Mouse (Mus musculus) limb, embryonic 14.5 days (tissue): ENCODE data around the gene Zfp354a. TPM values are rescaled to one million over a fixed set of nuclear protein-coding genes. Genes with fewer than 3 reads are reported as not detected.
A peak's percentile ranks its signal among the peaks of the same experiment; 100 is the strongest.
"Not testable (repeated sequence)": the region's sequence is repeated elsewhere in the genome, so short reads cannot be mapped to it uniquely, and the experiment has no call there.

ENCODE experiments used
- ATAC-seq: fragments of 200-750 bp; cut with Nextera tagmentation; 2 replicates; pipeline ENCODE4 v1.8.0; 2017; ENCODE audit warnings: low read depth, moderate number of reproducible peaks, moderate TSS enrichment; ENCODE audit not compliant: low FRiP score
- DNase-seq: peaks from one replicate; pipeline ENCODE4 v3.0.0-alpha.2; 2015; ENCODE audit warnings: low spot score
- H3K27ac ChIP-seq: fragments of 300-500 bp; sonication (generic); replicated peaks from 2 replicates; pipeline ENCODE4 v1.5.1; 2014; ENCODE audit warnings: low read depth, mild to moderate bottlenecking, low read length, moderate library complexity, mixed read lengths
- H3K27me3 ChIP-seq: fragments of 300-500 bp; sonication (generic); 2 replicates; pipeline ENCODE4 v1.6.1; 2014; ENCODE audit warnings: low read length, mixed read lengths; ENCODE audit not compliant: control insufficient read depth, insufficient read depth
- H3K36me3 ChIP-seq: fragments of 300-500 bp; sonication (generic); 2 replicates; pipeline ENCODE4 v1.6.1; 2014; ENCODE audit warnings: mild to moderate bottlenecking, low read length, moderate library complexity, mixed read lengths; ENCODE audit not compliant: control insufficient read depth, insufficient read depth
- H3K4me1 ChIP-seq: fragments of 300-500 bp; sonication (generic); 2 replicates; pipeline ENCODE4 v1.6.1; 2014; ENCODE audit warnings: antibody characterized with exemption, low read length, mixed read lengths; ENCODE audit not compliant: control insufficient read depth, insufficient read depth
- H3K4me2 ChIP-seq: fragments of 300-500 bp; sonication (generic); replicated peaks from 2 replicates; pipeline ENCODE4 v1.6.1; 2014; ENCODE audit warnings: low read depth, mild to moderate bottlenecking, low read length, moderate library complexity; ENCODE audit not compliant: severe bottlenecking
- H3K4me3 ChIP-seq: fragments of 300-500 bp; sonication (generic); replicated peaks from 2 replicates; pipeline ENCODE4 v1.5.1; 2014; ENCODE audit warnings: low read length
- H3K9ac ChIP-seq: fragments of 300-500 bp; sonication (generic); 2 replicates; pipeline ENCODE4 v1.6.1; 2014; ENCODE audit warnings: mild to moderate bottlenecking, low read depth, low read length, moderate library complexity; ENCODE audit not compliant: severe bottlenecking
- H3K9me3 ChIP-seq: fragments of 300-500 bp; sonication (generic); 2 replicates; pipeline ENCODE4 v1.6.1; 2016; ENCODE audit warnings: low read length; ENCODE audit not compliant: control insufficient read depth
- POLR2A ChIP-seq: fragments of 200-500 bp; IDR thresholded peaks from 2 replicates; pipeline ENCODE4 v1.8.0; 2012; ENCODE audit warnings: inconsistent platforms, mild to moderate bottlenecking, moderate library complexity, borderline replicate concordance; ENCODE audit not compliant: insufficient read depth, insufficient read length; ENCODE audit errors: extremely low read depth
- WGBS: fragments of 180-500 bp; shearing (Covaris S2); extraction: QIAGEN DNeasy Blood & Tissue Kit; methylation state at CpG from one replicate; pipeline ENCODE4 v1.1.7; 2014; 5-methylcytosine and 5-hydroxymethylcytosine counted together
- polyA plus RNA-seq, 2 experiments: library from polyadenylated mRNA; depleted of rRNA in 1 of 2; stranded (reverse) in 1 of 2; unstranded in 1 of 2; fragments of >200 nt; fragmentation: Nextera tagmentation in 1 of 2; extraction: Ambion mirVana in 1 of 2; gene quantifications; 2 replicates each; pipeline versions ENCODE4 v1.2.1 to v1.2.3; 2012 to 2014

Gene Zfp354a
- 6.1 and 9.6 TPM in 2 replicates for polyA plus RNA-seq (2012; rRNA removed)
- polyA plus RNA-seq (2014; fragmentation: Nextera tagmentation; extraction: Ambion mirVana), result 6.4 and 8.8 TPM in 2 replicates

DNA sequence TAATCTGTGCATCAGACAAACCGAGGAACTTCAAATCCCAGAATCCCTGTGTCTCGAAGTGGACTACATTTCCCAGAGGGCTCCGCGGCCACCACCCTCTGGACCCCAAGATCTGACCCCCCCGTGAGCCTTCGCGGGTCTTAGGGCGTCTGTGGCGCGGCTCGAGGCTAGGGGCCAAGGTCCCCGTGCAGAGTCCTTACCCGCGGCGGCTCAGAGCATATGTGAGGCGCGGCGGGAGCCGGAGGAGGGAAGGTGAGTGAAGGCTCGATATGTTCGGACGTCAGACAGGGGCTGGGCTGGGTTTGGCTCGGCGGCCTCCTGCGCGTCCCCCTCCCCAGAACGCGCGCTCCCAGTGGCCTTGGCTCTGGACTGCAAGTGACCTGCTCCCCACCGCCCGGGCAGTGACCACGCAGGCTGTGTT lies at the start of gene Zfp354a:
Gene Zfp354a, plus strand, starts transcription at position 107 of the 421 bp plus-strand sequence.
- Histone ChIP-seq H3K9ac (peak within 1 kb of the TSS; percentile 85), H3K36me3 (0 out of 2 replicates have a peak, but pooled peaks cover 4% of the 10 kb centered on the region), H3K27me3 (no peaks in the 10 kb centered on the region), H3K4me2 (peak within 1 kb of the TSS; percentile 76), H3K27ac (no peak within 1 kb of the TSS; the same call in 1 of the 2 replicates), H3K9me3 (no peaks in the 10 kb centered on the region), H3K4me3 (peak within 1 kb of the TSS; percentile 84), H3K4me1 (peaks cover 6% of the 10 kb centered on the region)
- DNase-seq, result peak; percentile 83
- ATAC-seq, result peak; percentile 91
- TF ChIP-seq POLR2A, result no peak
- under 1% methylated on average over 32 of the region's 32 CpGs for WGBS

DNA sequence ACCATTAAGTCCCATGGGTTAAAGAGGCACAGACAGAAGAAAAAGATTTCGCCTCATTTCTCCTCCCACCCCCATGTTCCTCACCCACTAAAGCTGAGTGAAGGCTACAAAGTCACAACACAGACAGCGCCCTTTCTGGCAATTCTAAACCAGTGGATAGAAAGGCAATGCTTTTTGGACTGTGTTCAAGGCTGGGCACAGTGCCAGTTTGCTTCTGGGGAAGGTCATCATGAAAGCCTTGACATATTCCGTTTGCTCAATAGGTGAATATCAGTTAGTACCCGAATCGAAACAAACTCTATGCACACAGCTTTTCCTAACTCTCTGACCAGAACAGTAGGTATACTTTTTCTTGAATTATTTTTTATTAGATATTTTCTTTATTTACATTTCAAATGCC lies 47.2 kb upstream of the Zfp354a start:
- ATAC-seq, result no peak
- Histone ChIP-seq H3K36me3 (no peaks in the 10 kb centered on the region), H3K4me2 (no peak overlapping the region), H3K27me3 (no peaks in the 10 kb centered on the region), H3K4me1 (no peaks in the 10 kb centered on the region), H3K9me3 (no peaks in the 10 kb centered on the region), H3K27ac (no peak overlapping the region), H3K9ac (no peak overlapping the region), H3K4me3 (no peak overlapping the region)
- no peak for TF ChIP-seq POLR2A
- WGBS, result 74% methylated on average over 5 of the region's 5 CpGs
- no peak for DNase-seq

DNA sequence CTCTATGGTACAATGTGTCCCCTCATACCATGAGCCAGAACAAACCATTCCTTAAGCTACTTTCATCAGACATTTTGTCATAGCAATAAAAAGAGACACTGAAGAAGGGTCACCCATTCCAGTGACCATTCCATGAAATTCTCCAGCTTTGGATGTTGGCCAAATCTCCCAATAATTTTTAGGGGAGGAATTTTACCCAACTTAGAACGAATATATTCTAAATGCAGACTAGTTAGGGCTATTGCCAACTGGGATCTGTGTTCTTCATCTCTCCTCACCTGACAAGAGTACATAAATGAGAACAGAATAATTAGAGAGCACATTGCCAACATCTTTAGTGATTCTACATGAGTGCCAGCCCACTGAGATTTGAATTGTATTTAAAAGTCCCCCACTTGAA lies 45.1 kb upstream of the Zfp354a start, which contains the start of gene Olfr54:
Gene Olfr54, plus strand, starts transcription at position 301 of the 400 bp plus-strand sequence.
- TF ChIP-seq POLR2A, result no peak
- no peaks in the 10 kb centered on the region for H3K4me1 ChIP-seq
- H3K9me3 ChIP-seq, result no peaks in the 10 kb centered on the region
- 58% methylated on average over 1 of the region's 1 CpGs for WGBS
- no peak within 1 kb of the TSS for H3K4me2 ChIP-seq
- no peaks in the 10 kb centered on the region for H3K36me3 ChIP-seq
- H3K9ac ChIP-seq, result no peak within 1 kb of the TSS
- no peak within 1 kb of the TSS for H3K4me3 ChIP-seq
- DNase-seq, result no peak
- no peak within 1 kb of the TSS for H3K27ac ChIP-seq
- no peak for ATAC-seq
- H3K27me3 ChIP-seq, result no peaks in the 10 kb centered on the region

DNA sequence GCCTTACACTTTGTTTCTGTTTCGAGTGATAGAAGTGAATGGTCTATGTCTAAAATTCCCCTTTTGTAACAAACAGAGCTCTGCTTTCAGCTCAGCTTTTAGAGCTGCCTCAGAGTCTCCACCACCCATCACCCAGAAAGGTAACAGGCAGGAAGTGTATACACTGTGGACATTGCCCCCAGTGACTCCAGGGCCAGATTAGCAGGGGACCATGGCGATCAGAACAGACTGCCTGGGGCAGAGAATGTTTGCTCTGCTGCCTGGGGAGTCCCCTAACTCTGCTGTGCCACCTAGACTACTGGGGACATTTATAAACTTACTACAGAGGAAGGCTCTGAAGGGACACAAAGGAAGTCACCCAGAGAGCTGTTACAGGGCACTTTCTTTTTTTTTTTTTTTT lies 42.7 kb upstream of the Zfp354a start:
- DNase-seq, result no peak
- no peak overlapping the region for H3K4me3 ChIP-seq
- 53% methylated on average over 2 of the region's 2 CpGs for WGBS

DNA sequence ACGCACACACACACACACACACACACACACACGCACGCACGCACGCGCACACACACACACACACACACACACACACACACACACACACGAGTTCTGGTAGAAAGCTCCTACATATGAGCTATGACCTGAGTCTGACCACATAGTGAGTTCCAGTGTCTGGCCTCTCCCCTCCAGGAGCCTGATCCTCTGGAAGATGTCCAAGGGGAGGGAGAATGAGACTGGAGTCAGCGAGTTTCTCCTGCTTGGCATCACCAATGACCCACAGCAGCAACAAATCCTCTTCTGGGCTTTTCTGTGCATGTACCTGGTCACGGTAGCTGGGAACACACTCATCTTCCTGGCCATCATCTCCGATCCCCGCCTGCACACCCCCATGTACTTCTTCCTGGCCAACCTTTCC lies 32.2 kb upstream of the Zfp354a start:
- not testable (repeated sequence) for H3K4me2 ChIP-seq, H3K9me3 ChIP-seq, DNase-seq, ATAC-seq, H3K36me3 ChIP-seq, H3K27me3 ChIP-seq, H3K27ac ChIP-seq, H3K9ac ChIP-seq, H3K4me3 ChIP-seq, H3K4me1 ChIP-seq
- WGBS, result 82% methylated on average over 11 of the region's 11 CpGs

More for the DNA sequence above, 42.7 kb upstream of the Zfp354a start:
- Histone ChIP-seq H3K27ac (no peak overlapping the region), H3K36me3 (no peaks in the 10 kb centered on the region), H3K27me3 (no peaks in the 10 kb centered on the region), H3K9ac (no peak overlapping the region), H3K4me2 (no peak overlapping the region), H3K9me3 (no peaks in the 10 kb centered on the region), H3K4me1 (no peaks in the 10 kb centered on the region)
- no peak for TF ChIP-seq POLR2A
- no peak for ATAC-seq

DNA sequence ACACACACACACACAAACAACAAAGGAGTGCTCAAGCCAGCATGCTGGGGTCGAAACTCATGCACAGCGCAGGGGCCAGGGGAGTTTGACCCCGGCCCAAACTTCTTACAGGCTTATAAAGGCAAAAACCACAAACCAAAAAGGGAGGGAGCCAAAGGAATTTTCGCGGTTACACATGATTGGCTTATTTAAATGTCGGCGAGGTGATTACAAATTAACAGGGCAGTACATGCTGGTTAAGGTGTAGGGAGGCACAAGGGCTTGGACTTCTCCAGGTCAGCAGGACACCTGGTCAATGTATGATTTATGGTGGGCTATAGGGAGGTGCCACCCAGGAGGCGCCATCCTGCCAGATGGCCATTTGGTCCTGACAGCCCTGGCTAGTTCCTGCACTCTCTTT lies 29.7 kb upstream of the Zfp354a start:
- not testable (repeated sequence) for DNase-seq, H3K4me3 ChIP-seq, ATAC-seq, H3K9ac ChIP-seq, H3K9me3 ChIP-seq, H3K4me2 ChIP-seq, H3K27me3 ChIP-seq, H3K27ac ChIP-seq, H3K4me1 ChIP-seq, H3K36me3 ChIP-seq
- 46% methylated on average over 8 of the region's 8 CpGs for WGBS
